27 mouse cellular contexts compared by ENCODE assay signal in the genomic region with DNA sequence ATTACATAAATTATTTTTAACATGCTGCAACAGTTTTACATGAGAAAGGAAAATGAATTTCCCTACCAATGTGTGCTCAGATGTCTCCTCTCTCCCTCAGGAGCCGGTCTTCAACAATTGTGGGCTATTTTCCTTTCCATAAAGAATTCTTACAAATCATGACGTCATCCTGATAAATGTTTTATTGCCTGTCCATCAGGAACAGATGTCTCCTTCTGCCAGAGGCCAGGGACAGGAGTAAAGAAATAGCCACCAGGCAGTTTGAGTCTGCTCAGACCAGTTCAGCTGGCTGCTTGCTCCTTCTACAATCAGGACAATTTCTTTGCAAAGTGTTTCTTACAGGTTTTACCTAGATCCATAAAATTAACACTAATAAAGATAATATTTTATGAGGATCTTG.
"Had no signal": no experiment of that assay in that cellular context is flagged by ENCODE, and none has a peak within 500 bp of the region (broad histone marks: within the 10 kb centered on the region; RNA-seq: fewer than 3 reads in every experiment).

No protein-coding gene starts in this region.

- H3K27ac ChIP-seq: limb, embryonic 10.5 days; limb, embryonic 12.5 days; limb, embryonic 13.5 days; limb, embryonic 15.5 days; liver, embryonic 12.5 days; liver, embryonic 13.5 days; liver, embryonic 14.5 days; liver, embryonic 15.5 days; lung, embryonic 15.5 days; macrophage; midbrain, embryonic 10.5 days; midbrain, embryonic 12.5 days; midbrain, embryonic 13.5 days; midbrain, embryonic 15.5 days had no signal

- DNase-seq: left cerebral cortex, postnatal 4 days; liver; liver, embryonic 13.5 days; liver, postnatal 0 days; lung, adult 18-20 months; lung, adult 2 months; lung, embryonic 14.5 days; lung, postnatal 10 days; lung, postnatal 14 days; lung, postnatal 36 days; lung, postnatal 4 days; midbrain, embryonic 14.5 days had no signal

- H3K27me3 ChIP-seq: limb, embryonic 12.5 days; limb, embryonic 13.5 days; limb, embryonic 15.5 days; liver, embryonic 12.5 days; liver, embryonic 13.5 days; liver, embryonic 15.5 days; lung, embryonic 15.5 days; megakaryocyte, embryonic 14.5 days; midbrain, embryonic 12.5 days; midbrain, embryonic 13.5 days; midbrain, embryonic 15.5 days had no signal

- H3K4me3 ChIP-seq: limb, embryonic 10.5 days; limb, embryonic 12.5 days; limb, embryonic 13.5 days; limb, embryonic 15.5 days; liver, embryonic 12.5 days; liver, embryonic 13.5 days; liver, embryonic 15.5 days; lung, embryonic 15.5 days; megakaryocyte, embryonic 14.5 days; midbrain, embryonic 10.5 days; midbrain, embryonic 12.5 days; midbrain, embryonic 13.5 days; midbrain, embryonic 15.5 days; myocyte had no signal

- H3K36me3 ChIP-seq: limb, embryonic 10.5 days; limb, embryonic 12.5 days; liver, embryonic 12.5 days; liver, embryonic 13.5 days; liver, embryonic 15.5 days; midbrain, embryonic 12.5 days; midbrain, embryonic 13.5 days; midbrain, embryonic 15.5 days had no signal
